Mouse (Mus musculus) kidney, postnatal 10 days (tissue): ENCODE results near the gene Plpp3.
"Not testable (repeated sequence)": the region's sequence is repeated elsewhere in the genome, so short reads cannot be mapped to it uniquely, and the experiment has no call there.

Experiments used
- DNase-seq: peaks from one replicate; pipeline ENCODE4 v3.0.0; 2021; ENCODE audit warnings: mixed read lengths

The Plpp3 gene

GRCm38 (mm10) chr4:105262358-105262757 lies 105.2 kb downstream of the Plpp3 start:
- peak; percentile 14 for DNase-seq

GRCm38 (mm10) chr4:105263600-105263999 lies 106.5 kb downstream of the Plpp3 start:
- DNase-seq, result no peak

GRCm38 (mm10) chr4:105265041-105265440 lies 107.9 kb downstream of the Plpp3 start:
- DNase-seq, result peak; percentile 51

GRCm38 (mm10) chr4:105265678-105266077 lies 108.5 kb downstream of the Plpp3 start:
- peak; percentile 47 for DNase-seq

- DNase-seq, result no peak
These were observed 111.1 kb downstream of the Plpp3 start for GRCm38 (mm10) chr4:105268202-105268730.

GRCm38 (mm10) chr4:105269398-105269797 lies 112.3 kb downstream of the Plpp3 start:
- DNase-seq, result not testable (repeated sequence)

GRCm38 (mm10) chr4:105271166-105271565 lies 114.0 kb downstream of the Plpp3 start:
- peak; percentile 36 for DNase-seq

GRCm38 (mm10) chr4:105273034-105273433 lies 115.9 kb downstream of the Plpp3 start:
- DNase-seq, result peak; percentile 6

- DNase-seq, result no peak
These were observed 116.3 kb downstream of the Plpp3 start for GRCm38 (mm10) chr4:105273486-105273885.

- peak; percentile 9 for DNase-seq
These were observed 118.5 kb downstream of the Plpp3 start for GRCm38 (mm10) chr4:105275616-105276015.

GRCm38 (mm10) chr4:105276062-105276795 lies 119.1 kb downstream of the Plpp3 start:
- DNase-seq, result peak; percentile 10

- peak; percentile 4 for DNase-seq
These were observed 121.0 kb downstream of the Plpp3 start for GRCm38 (mm10) chr4:105278161-105278560.

GRCm38 (mm10) chr4:105278571-105279410 lies 121.6 kb downstream of the Plpp3 start:
- DNase-seq, result peak; percentile 49

GRCm38 (mm10) chr4:105279806-105280205 lies 122.7 kb downstream of the Plpp3 start:
- DNase-seq, result peak; percentile 55

GRCm38 (mm10) chr4:105281751-105282231 lies 124.6 kb downstream of the Plpp3 start:
- DNase-seq, result no peak
